Mouse (Mus musculus) testis, postnatal 14 days (tissue): ENCODE measurements at regions not wholly inside any gene's neighbourhood (a gene's known extent, or its start where the extent isn't known, plus 50 kb on each side); places are given as distances from the start of the nearest gene placed in this dataset.
A peak's percentile ranks its signal among the peaks of the same experiment; 100 is the strongest.

Experiments
- DNase-seq: peaks from one replicate; pipeline ENCODE4 v3.0.0; 2021; ENCODE audit warnings: low spot score

- peak; percentile 9 for DNase-seq
Observed at GRCm38 (mm10) chr5:126155216-126155880, 623.8 kb downstream of the Tmem132b start.

- DNase-seq, result no peak
Observed at GRCm38 (mm10) chr5:126186111-126186510, 654.5 kb downstream of the Tmem132b start.

GRCm38 (mm10) chr5:126199876-126200275 is 668.3 kb downstream of the Tmem132b start:
- no peak for DNase-seq

- no peak for DNase-seq
Observed at GRCm38 (mm10) chr5:126201535-126201934, 670.0 kb downstream of the Tmem132b start.

- DNase-seq, result no peak
Observed at GRCm38 (mm10) chr5:126201996-126202395, 670.4 kb downstream of the Tmem132b start.

- DNase-seq, result no peak
Observed at GRCm38 (mm10) chr5:126217016-126217415, 685.4 kb downstream of the Tmem132b start.

- DNase-seq, result no peak
Observed at GRCm38 (mm10) chr5:126217746-126218145, 686.2 kb downstream of the Tmem132b start.

GRCm38 (mm10) chr5:126223696-126224095 is 692.1 kb downstream of the Tmem132b start:
- no peak for DNase-seq

GRCm38 (mm10) chr5:126230768-126231167 is 699.2 kb downstream of the Tmem132b start:
- no peak for DNase-seq

- DNase-seq, result no peak
Observed at GRCm38 (mm10) chr5:126238071-126238470, 706.5 kb downstream of the Tmem132b start.

- no peak for DNase-seq
Observed at GRCm38 (mm10) chr5:126245776-126246175, 714.2 kb downstream of the Tmem132b start.

- DNase-seq, result no peak
Observed at GRCm38 (mm10) chr5:126250331-126250730, 718.8 kb downstream of the Tmem132b start.

GRCm38 (mm10) chr5:126254661-126255060 is 723.1 kb downstream of the Tmem132b start:
- DNase-seq, result no peak

- DNase-seq, result no peak
Observed at GRCm38 (mm10) chr5:126257860-126258259, 726.3 kb downstream of the Tmem132b start.

- DNase-seq, result no peak
Observed at GRCm38 (mm10) chr5:126266471-126266870, 734.9 kb downstream of the Tmem132b start.

GRCm38 (mm10) chr5:126266929-126267609 is 735.5 kb downstream of the Tmem132b start:
- no peak for DNase-seq

- no peak for DNase-seq
Observed at GRCm38 (mm10) chr5:126268592-126268991, 737.0 kb downstream of the Tmem132b start.

GRCm38 (mm10) chr5:126274316-126274715 is 742.7 kb downstream of the Tmem132b start:
- DNase-seq, result no peak

- DNase-seq, result no peak
Observed at GRCm38 (mm10) chr5:126281057-126281728, 749.6 kb downstream of the Tmem132b start.

GRCm38 (mm10) chr5:126281782-126282181 is 750.2 kb downstream of the Tmem132b start:
- DNase-seq, result no peak

GRCm38 (mm10) chr5:126324847-126325246 is 793.3 kb downstream of the Tmem132b start:
- DNase-seq, result peak; percentile 7

GRCm38 (mm10) chr5:126328276-126328675 is 796.7 kb downstream of the Tmem132b start:
- no peak for DNase-seq

GRCm38 (mm10) chr5:126335091-126335490 is 803.5 kb downstream of the Tmem132b start:
- DNase-seq, result no peak
